Mouse (Mus musculus) CH12.LX (cell line): ENCODE results near the gene Gm10197. TPM values are rescaled to one million over a fixed set of nuclear protein-coding genes. Genes with fewer than 3 reads are reported as not detected.

Source experiments
- DNase-seq: peaks from one replicate; pipeline ENCODE4 v3.0.0-alpha.2; 2013; ENCODE audit errors: extremely low read depth
- H3K27ac ChIP-seq: 2 replicates; pipeline ENCODE4 v1.5.1; 2012; ENCODE audit warnings: low read depth, mild to moderate bottlenecking, control low read depth, moderate library complexity; ENCODE audit not compliant: insufficient read depth
- H3K27me3 ChIP-seq: replicated peaks from 2 replicates; pipeline ENCODE3; 2012; ENCODE audit warnings: inconsistent platforms
- H3K36me3 ChIP-seq, 2 experiments: replicated peaks in 1 of 2; 2 replicates each; pipeline versions ENCODE3 to v1.6.1; 2012; ENCODE audit warnings: inconsistent platforms in 1 of 2, low read length in 1 of 2, mild to moderate bottlenecking in 1 of 2, mixed read lengths in 1 of 2, moderate library complexity in 1 of 2; ENCODE audit not compliant: control insufficient read depth in 1 of 2, insufficient read depth in 1 of 2
- H3K4me1 ChIP-seq, 2 experiments: 2 replicates each; pipeline ENCODE4 v1.6.1; 2012; ENCODE audit warnings: inconsistent platforms in 1 of 2, moderate library complexity in 1 of 2; ENCODE audit not compliant: insufficient read depth in 2 of 2, control insufficient read depth in 1 of 2
- H3K4me2 ChIP-seq: 2 replicates; pipeline ENCODE4 v1.6.1; 2012; ENCODE audit warnings: low read depth, mild to moderate bottlenecking, control low read depth; ENCODE audit not compliant: poor library complexity, insufficient read depth, severe bottlenecking
- H3K4me3 ChIP-seq, 3 experiments: fragments of 150-350 bp in 1 of 3; sonication (generic) in 1 of 3; replicated peaks in 1 of 3; 2 replicates each; pipeline versions ENCODE3 to v1.5.1; 2011 to 2012; ENCODE audit warnings: low read depth in 2 of 3, low read length in 2 of 3, mild to moderate bottlenecking in 2 of 3, moderate library complexity in 2 of 3, control low read depth in 1 of 3, improper control_type of control experiment in 1 of 3, inconsistent platforms in 1 of 3, mixed read lengths in 1 of 3; ENCODE audit not compliant: poor library complexity in 1 of 3
- H3K79me2 ChIP-seq: replicated peaks from 2 replicates; pipeline ENCODE4 v1.6.1; 2012; ENCODE audit warnings: mild to moderate bottlenecking, moderate library complexity; ENCODE audit not compliant: control insufficient read depth, poor library complexity, insufficient read depth, severe bottlenecking; ENCODE audit errors: extremely low read depth
- H3K9ac ChIP-seq: 2 replicates; pipeline ENCODE4 v1.6.1; 2012; ENCODE audit warnings: low read depth, mild to moderate bottlenecking, control low read depth, moderate library complexity; ENCODE audit not compliant: insufficient read depth
- H3K9me3 ChIP-seq: replicated peaks from 2 replicates; pipeline ENCODE3; 2012; ENCODE audit warnings: low read length, inconsistent platforms, mixed read lengths
- CHD1 ChIP-seq: IDR thresholded peaks from 2 replicates; pipeline ENCODE4 v1.6.1; 2012; ENCODE audit warnings: low read depth, low read length, improper control_type of control experiment, inconsistent platforms
- CHD2 ChIP-seq: IDR thresholded peaks from 2 replicates; pipeline ENCODE4 v1.6.1; 2011; ENCODE audit warnings: low read length, improper control_type of control experiment
- CTCF ChIP-seq, 2 experiments: IDR thresholded peaks in 1 of 2; conservative IDR thresholded peaks in 1 of 2; 2 replicates each; pipeline ENCODE4 v1.5.1; 2011 to 2012; ENCODE audit warnings: low read depth in 2 of 2, low read length in 2 of 2, improper control_type of control experiment in 1 of 2, inconsistent platforms in 1 of 2, mild to moderate bottlenecking in 1 of 2, moderate library complexity in 1 of 2
- ELF1 ChIP-seq: IDR thresholded peaks from 2 replicates; pipeline ENCODE4 v1.6.1; 2014; ENCODE audit warnings: low read depth, mild to moderate bottlenecking, inconsistent platforms, low read length, improper control_type of control experiment
- GABPA ChIP-seq: IDR thresholded peaks from 2 replicates; pipeline ENCODE4 v1.6.1; 2012; ENCODE audit warnings: low read depth, low read length, improper control_type of control experiment, inconsistent platforms; ENCODE audit not compliant: insufficient replicate concordance
- JUND ChIP-seq: conservative IDR thresholded peaks from 2 replicates; pipeline ENCODE4 v1.6.1; 2011; ENCODE audit warnings: low read depth, low read length, improper control_type of control experiment
- KAT2A ChIP-seq: IDR thresholded peaks from 2 replicates; pipeline ENCODE4 v1.6.1; 2012; ENCODE audit warnings: low read length, improper control_type of control experiment, inconsistent platforms; ENCODE audit not compliant: insufficient replicate concordance
- MAZ ChIP-seq: IDR thresholded peaks from 2 replicates; pipeline ENCODE4 v1.6.1; 2012; ENCODE audit warnings: low read depth, mild to moderate bottlenecking, inconsistent platforms, low read length, improper control_type of control experiment, moderate library complexity
- MYC ChIP-seq: IDR thresholded peaks from 2 replicates; pipeline ENCODE4 v1.6.1; 2011; ENCODE audit warnings: low read depth, mild to moderate bottlenecking, improper control_type of control experiment, low read length
- POLR2A ChIP-seq: IDR thresholded peaks from 2 replicates; pipeline ENCODE4 v1.6.1; 2011; ENCODE audit warnings: low read depth, mild to moderate bottlenecking, improper control_type of control experiment, low read length
- TBP ChIP-seq: conservative IDR thresholded peaks from 2 replicates; pipeline ENCODE4 v1.6.1; 2011; ENCODE audit warnings: low read depth, low read length, improper control_type of control experiment
- UBTF ChIP-seq: IDR thresholded peaks from 2 replicates; pipeline ENCODE4 v1.6.1; 2012; ENCODE audit warnings: low read depth, mild to moderate bottlenecking, inconsistent platforms, low read length, improper control_type of control experiment, moderate library complexity
- USF1 ChIP-seq: IDR thresholded peaks from 2 replicates; pipeline ENCODE4 v1.6.1; 2014; ENCODE audit warnings: low read depth, mild to moderate bottlenecking, inconsistent platforms, low read length, improper control_type of control experiment
- dilution Hi-C: fragments of 300-500 bp; cut with MboI; formaldehyde crosslinking; loops from 2 replicates; pipeline ENCODE4 v1.14.3; 2020; ENCODE audit warnings: low sequenced_read_pairs; ENCODE audit not compliant: extremely low pct_unique_long_range_greater_than_20kb, extremely low pct_ligation_motif_present
- in situ Hi-C: fragments of 300-500 bp; cut with MboI; formaldehyde crosslinking; loops from 3 replicates; pipeline ENCODE4 v1.14.3; 2019; ENCODE audit warnings: low sequenced_read_pairs, low pct_ligation_motif_present, low pct_unique_long_range_greater_than_20kb, mixed read lengths
- polyA plus RNA-seq: library from polyadenylated mRNA; unstranded; fragments of >175 nt; gene quantifications from 2 replicates; pipeline ENCODE4 v1.2.1, GENCODE M21; 2012; ENCODE audit warnings: low read depth; ENCODE audit not compliant: insufficient read length
- total RNA-seq, 2 experiments: library from RNA; depleted of rRNA; stranded (reverse); fragments of 300-350 nt in 1 of 2; fragments of >200 nt in 1 of 2; gene quantifications; 2 replicates each; pipeline ENCODE4 v1.2.3; 2012 to 2014

The Gm10197 gene
- total and polyA plus RNA-seq, 3 experiments: 3.9 to 11.5 TPM; not detected in 1

GRCm38 (mm10) chr19:53390495-53391007, 19.0 kb upstream of the Gm10197 start, which contains the start of gene Smndc1 (continued):
- peak; percentile 68; the same call in 1 of the 2 replicates for TF ChIP-seq GABPA
- TF ChIP-seq UBTF: 0 out of 2 replicates have a peak, but pooled peaks have one; percentile 47
- TF ChIP-seq JUND: no peak
- TF ChIP-seq CHD2: peak; percentile 99
- TF ChIP-seq CTCF (conservative IDR thresholded peaks at IDR 0.05 in 1 of 2, IDR thresholded peaks at IDR 0.05 in 1 of 2; ENCODE audit: low read depth in 2 of 2, low read length in 2 of 2): no peak
- TF ChIP-seq KAT2A: peak; percentile 94; the same call in 1 of the 2 replicates

DNA sequence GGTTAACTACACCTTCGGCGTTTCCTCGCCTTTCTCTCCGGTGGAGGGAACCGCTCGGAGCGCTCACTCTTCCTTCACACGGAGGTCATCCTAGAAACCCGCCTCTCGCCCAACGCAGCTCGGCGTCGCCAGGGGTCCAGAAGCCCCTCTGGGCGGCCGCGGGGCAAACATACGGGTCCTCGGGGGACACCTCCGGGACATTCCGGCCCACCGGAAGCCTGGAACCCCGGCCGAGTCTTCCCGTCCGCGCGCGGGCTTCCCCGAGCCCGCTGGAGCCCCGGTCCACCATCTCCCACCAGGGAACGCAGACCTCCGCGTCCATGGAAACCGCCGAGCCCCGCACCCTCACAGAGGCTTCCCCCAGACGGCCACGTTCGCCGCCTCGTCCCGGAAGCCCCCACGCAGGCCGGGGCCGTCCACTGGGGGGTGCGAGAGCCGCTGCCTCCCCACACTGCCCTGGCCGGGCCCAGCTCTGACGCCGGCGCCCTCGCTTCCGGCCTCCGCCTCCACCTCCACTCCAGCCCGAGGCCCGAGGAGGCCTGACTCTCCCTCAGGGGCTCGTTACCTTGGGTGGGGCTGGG, 18.4 kb upstream of the Gm10197 start:
- peaks cover 28 to 40% of the 10 kb centered on the region in 2 experiments for H3K36me3 ChIP-seq
- H3K4me1 ChIP-seq: peaks cover 14 to 66% of the 10 kb centered on the region in 2 experiments
- peaks cover 44% of the 10 kb centered on the region for H3K79me2 ChIP-seq
- H3K27me3 ChIP-seq: no peaks in the 10 kb centered on the region
- in situ Hi-C loops (loop anchor here (10.0 to 25.0 kb wide), 2 partner anchors 195 to 372 kb away; partner anchors contain the start of gene Nutf2-ps1), dilution Hi-C loops (no loop called here)
- no peaks in the 10 kb centered on the region for H3K9me3 ChIP-seq
- peak overlapping the region; percentile 98 for H3K9ac ChIP-seq
- no peak for DNase-seq
- peak; percentile 99 for TF ChIP-seq UBTF
- TF ChIP-seq ELF1: 0 out of 2 replicates have a peak, but pooled peaks have one; percentile 15
- TF ChIP-seq MYC: no peak
- peak in 1 of 2 experiments; percentile 11; a peak in 1 of 4 replicates for TF ChIP-seq CTCF (conservative IDR thresholded peaks at IDR 0.05 in 1 of 2, IDR thresholded peaks at IDR 0.05 in 1 of 2; ENCODE audit: low read depth in 2 of 2, low read length in 2 of 2)
- H3K4me3 ChIP-seq: peak overlapping the region; percentile 76 to 98 (median 92)
- H3K27ac ChIP-seq: peak overlapping the region; percentile 77
- H3K4me2 ChIP-seq: no peak overlapping the region

GRCm38 (mm10) chr19:53389417-53389816, 17.9 kb upstream of the Gm10197 start:
- peak overlapping the region; percentile 95 for H3K4me2 ChIP-seq
- H3K4me1 ChIP-seq: peaks cover 14 to 66% of the 10 kb centered on the region in 2 experiments
- dilution Hi-C loops: no loop called here
- no peak overlapping the region for H3K27ac ChIP-seq
- no peak for TF ChIP-seq USF1
- TF ChIP-seq POLR2A: no peak
- TF ChIP-seq UBTF: no peak
- 0 out of 2 replicates have a peak, but pooled peaks have one; percentile 65 for TF ChIP-seq CHD1
- TF ChIP-seq MAZ: no peak
- TF ChIP-seq TBP: no peak
- peaks cover 44% of the 10 kb centered on the region for H3K79me2 ChIP-seq
- in situ Hi-C loops: loop anchor here (25.0 kb wide), 1 partner anchor 373 kb away; no protein-coding TSS in a partner anchor
- peak overlapping the region; percentile 98 for H3K9ac ChIP-seq
- no peaks in the 10 kb centered on the region for H3K27me3 ChIP-seq
- peak overlapping the region; percentile 76 to 98 (median 92) for H3K4me3 ChIP-seq
- no peaks in the 10 kb centered on the region for H3K9me3 ChIP-seq
- peaks cover 28 to 45% of the 10 kb centered on the region in 2 experiments for H3K36me3 ChIP-seq
- no peak for DNase-seq
